Mouse (Mus musculus) ovary, postnatal 14 days (tissue): ENCODE measurements around the gene Dnm1l.
A peak's percentile ranks its signal among the peaks of the same experiment; 100 is the strongest.
"Not testable (repeated sequence)": the region's sequence is repeated elsewhere in the genome, so short reads cannot be mapped to it uniquely, and the experiment has no call there.

Experiments used
- DNase-seq: peaks from one replicate; pipeline ENCODE4 v3.0.0; 2022; ENCODE audit warnings: low spot score

Gene Dnm1l

GRCm38 (mm10) chr16:16358481-16359100 lies at the start of gene Dnm1l:
Dnm1l (minus strand) TSS chr16:16358959.
- peak; percentile 84 for DNase-seq

DNA sequence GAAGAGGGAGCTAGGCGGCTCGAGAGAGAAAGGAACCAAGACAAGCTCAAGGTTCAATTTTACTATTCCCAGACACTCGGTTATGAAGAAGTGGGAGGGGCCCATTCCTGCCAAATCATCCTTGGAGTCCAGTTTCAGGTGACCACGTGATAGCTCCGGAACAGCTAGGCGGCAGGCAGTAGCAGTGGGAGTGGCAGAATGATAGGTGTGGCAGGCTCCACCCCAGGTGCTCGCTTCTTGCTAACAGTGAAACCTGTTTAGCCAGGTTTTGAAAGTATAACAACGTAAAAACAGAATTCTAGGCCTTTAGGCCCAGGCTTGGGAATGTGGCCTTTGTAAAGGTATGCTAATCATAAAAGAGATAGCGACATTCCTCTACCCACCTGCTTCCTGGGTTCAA lies 8.5 kb upstream of the Dnm1l start:
- not testable (repeated sequence) for DNase-seq

- not testable (repeated sequence) for DNase-seq
Observed at GRCm38 (mm10) chr16:16359101-16359482, 333 bp upstream of the Dnm1l start.

DNA sequence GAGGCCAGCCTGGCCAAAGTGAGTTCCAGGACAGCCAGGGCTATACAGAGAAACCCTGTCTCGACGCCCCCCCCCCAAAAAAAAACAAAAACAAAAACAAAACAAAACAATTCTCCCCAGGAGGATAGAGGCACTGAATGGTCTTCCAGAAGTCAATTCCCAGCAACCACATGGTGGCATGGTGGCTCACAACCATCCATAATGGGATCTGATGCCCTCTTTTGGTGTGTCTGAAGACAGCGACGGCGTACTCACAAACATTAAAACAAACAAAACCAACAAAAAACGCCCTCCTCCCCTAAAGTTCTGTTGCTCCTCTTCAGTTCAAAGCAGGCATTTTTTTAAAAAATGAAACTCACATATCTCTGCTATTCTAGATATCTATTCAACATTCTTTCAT lies 851 bp downstream of the Dnm1l start:
- DNase-seq: no peak

- no peak for DNase-seq
Observed at GRCm38 (mm10) chr16:16346420-16346819, 12.3 kb downstream of the Dnm1l start.

GRCm38 (mm10) chr16:16325775-16326336 lies 32.9 kb downstream of the Dnm1l start:
- no peak for DNase-seq

DNA sequence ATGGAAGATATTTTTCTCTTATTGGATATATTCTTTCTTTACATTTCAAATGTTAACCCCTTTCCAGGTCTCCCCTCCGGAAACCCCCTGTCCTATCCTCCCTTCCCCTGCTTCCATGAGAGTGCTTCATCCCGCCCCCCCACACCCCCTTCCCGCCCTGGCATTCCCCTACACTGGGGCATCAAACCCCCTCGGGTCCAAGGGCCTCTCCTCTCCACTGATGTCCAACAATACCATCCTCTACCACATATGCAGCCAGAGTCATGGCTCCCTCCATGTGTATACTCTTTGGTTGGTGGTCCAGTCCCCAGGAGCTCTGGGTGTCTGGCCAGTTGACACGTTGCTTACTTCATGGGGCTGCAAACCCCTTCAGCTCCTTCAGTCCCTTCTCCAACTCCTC lies 47.4 kb downstream of the Dnm1l start:
- no peak for DNase-seq

DNA sequence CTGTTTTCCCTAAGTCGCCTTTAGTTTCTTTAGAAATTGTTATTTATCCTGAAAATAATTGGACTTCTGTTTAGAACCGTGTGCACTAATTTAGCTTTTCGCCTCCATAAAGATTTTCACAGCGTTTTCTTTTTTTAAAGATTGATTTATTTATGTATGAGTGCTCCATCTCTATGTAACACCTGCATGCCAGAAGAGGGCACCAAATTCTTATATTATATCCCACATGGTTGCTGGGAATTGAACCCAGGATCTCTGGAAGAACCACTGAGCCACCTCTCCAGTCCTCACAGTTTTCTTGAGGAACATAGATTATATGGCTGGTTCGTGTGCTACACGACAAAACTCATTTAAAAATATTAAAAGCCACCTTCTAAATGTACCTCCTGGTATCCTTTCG lies 54.9 kb downstream of the Dnm1l start:
- DNase-seq: no peak

DNA sequence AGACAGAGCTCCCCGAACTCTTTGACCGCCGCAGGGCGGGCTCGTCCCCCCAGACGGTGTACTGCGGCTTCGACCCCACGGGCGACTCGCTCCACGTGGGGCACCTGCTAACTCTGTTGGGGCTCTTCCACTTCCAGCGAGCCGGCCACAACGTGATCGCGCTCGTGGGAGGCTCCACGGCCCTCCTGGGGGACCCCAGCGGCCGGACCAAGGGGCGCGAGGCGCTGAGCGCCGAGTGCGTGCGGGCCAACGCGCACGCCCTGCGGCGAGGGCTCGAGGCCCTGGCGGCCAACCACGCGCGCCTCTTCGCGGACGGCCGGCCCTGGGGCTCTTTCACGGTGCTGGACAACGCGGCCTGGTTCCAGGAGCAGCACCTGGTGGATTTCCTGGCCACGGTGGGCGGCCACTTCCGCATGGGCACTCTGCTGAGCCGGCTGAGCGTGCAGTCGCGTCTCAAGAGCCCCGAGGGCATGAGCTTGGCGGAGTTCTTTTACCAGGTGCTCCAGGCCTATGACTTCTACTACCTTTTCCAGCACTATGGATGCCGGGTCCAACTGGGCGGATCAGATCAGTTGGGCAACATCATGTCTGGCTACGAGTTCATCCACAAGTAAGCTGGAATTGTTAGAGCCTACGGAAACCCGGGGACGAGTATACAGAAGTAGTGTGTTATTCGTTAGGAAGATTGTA lies 55.5 kb downstream of the Dnm1l start:
- DNase-seq: peak; percentile 17

DNA sequence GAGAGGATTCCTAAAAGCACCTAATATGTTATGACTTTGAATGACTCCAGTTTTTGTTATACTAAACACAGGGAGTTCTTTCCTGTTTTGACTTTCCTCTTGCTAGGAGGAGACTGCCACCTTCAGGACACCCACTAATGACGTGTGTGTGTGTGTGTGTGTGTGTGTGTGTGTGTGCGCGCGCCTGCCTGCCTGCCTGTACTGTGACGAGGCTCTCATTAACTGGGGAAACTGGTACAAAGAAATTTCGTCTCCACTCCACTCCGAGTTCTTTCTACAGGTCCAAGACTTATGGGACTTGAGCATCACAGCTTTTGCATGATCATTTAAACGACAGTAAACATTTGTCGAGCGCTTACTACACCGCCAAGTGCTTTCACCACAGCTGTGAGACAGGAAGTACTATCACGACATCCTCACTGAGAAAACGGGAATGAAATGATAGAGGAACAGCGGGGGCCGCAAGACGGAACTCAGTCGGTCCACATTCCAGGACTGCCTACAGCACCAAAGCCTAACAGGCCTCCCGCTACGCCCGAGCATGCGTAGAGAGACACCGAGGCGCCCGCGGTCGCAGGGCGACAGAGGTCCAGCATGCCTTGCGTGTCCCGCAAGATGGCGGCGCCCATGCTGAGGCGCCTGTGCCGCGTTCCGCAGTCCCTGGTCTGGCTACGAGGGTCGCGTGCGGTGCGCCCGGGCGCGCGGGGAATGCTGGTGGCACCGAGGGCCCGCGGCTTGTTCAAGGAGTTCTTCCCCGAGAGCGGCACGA lies 56.2 kb downstream of the Dnm1l start, which contains the start of gene Yars2:
Gene Yars2, plus strand, starts transcription at position 597 of the 769 bp plus-strand sequence.
- peak; percentile 78 for DNase-seq

DNA sequence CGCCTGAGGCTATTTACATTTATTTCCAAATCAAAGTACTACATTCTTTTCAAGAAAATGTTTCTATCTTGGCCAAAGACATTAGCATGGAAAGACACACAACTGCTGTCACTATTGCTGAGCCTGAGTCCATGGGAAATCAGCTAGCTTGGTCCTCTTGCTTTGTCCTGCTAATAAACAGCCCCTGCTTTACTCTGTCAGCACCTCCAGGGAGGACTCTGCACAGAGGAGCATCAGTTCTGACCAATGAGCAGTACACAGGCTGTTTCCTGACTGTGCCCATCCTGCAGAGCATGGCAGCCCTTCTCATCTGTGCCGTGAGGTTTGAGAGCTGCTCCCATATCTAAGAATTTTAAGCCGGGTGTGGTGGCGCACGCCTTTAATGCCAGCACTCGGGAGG lies 85.0 kb downstream of the Dnm1l start:
- DNase-seq: no peak

GRCm38 (mm10) chr16:16272978-16273377 lies 85.8 kb downstream of the Dnm1l start:
- no peak for DNase-seq

DNA sequence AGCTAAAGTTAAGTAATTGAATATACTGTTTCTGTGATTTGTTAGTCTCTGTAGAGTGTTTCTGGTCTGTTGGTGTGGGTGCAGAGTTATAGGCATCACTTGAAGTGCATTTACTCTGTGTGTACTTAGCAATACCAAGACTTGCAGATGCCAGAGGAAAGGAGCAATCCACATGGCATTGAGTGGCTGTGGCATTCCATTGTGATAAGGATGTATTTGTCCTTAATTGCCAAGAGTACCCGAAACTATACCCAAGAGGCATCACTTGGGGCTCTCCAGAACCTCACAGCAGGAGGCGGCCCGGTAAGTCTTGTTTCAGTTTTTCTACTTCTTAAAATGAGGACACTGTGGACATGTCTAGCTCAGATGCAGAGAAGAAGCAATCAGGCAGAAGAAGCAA lies 96.3 kb downstream of the Dnm1l start:
- DNase-seq: no peak
